Mouse (Mus musculus): Measurements from ENCODE around the gene Sema5a. TPM values are rescaled to one million over a fixed set of nuclear protein-coding genes. Genes with fewer than 3 reads are reported as not detected.
A peak's percentile ranks its signal among the peaks of the same experiment; 100 is the strongest.

The Sema5a gene
- polyA plus RNA-seq, 1 experiment from 2014 or later = 16.0 TPM

- WGBS = 78% methylated on average over 3 of the region's 3 CpGs
Measured at GRCm38 (mm10) chr15:32545455-32545854, 300.8 kb downstream of the Sema5a start.

GRCm38 (mm10) chr15:32546746-32547145 lies 302.1 kb downstream of the Sema5a start:
- 84% methylated on average over 7 of the region's 7 CpGs for WGBS
- no peaks in the 10 kb centered on the region for H3K36me3 ChIP-seq
- H3K4me3 ChIP-seq (replicated peaks) = no peak overlapping the region
- no peaks in the 10 kb centered on the region for H3K4me1 ChIP-seq (replicated peaks)
- H3K27me3 ChIP-seq (replicated peaks) = no peaks in the 10 kb centered on the region
- no peak overlapping the region for H3K4me2 ChIP-seq (replicated peaks)
- ATAC-seq = no peak
- H3K9me3 ChIP-seq = no peaks in the 10 kb centered on the region
- no peak overlapping the region for H3K9ac ChIP-seq
- H3K27ac ChIP-seq = no peak overlapping the region

More at GRCm38 (mm10) chr15:32545455-32545854, 300.8 kb downstream of the Sema5a start:
- Histone ChIP-seq H3K9me3 (no peaks in the 10 kb centered on the region), H3K4me2 (replicated peaks) (no peak overlapping the region), H3K9ac (no peak overlapping the region), H3K27me3 (replicated peaks) (no peaks in the 10 kb centered on the region), H3K27ac (no peak overlapping the region), H3K4me3 (replicated peaks) (no peak overlapping the region), H3K36me3 (no peaks in the 10 kb centered on the region), H3K4me1 (replicated peaks) (no peaks in the 10 kb centered on the region)
- ATAC-seq = no peak

- Histone ChIP-seq H3K9ac (no peak overlapping the region), H3K9me3 (no peaks in the 10 kb centered on the region), H3K4me1 (replicated peaks) (no peaks in the 10 kb centered on the region), H3K27ac (no peak overlapping the region), H3K4me3 (replicated peaks) (no peak overlapping the region), H3K36me3 (no peaks in the 10 kb centered on the region), H3K27me3 (replicated peaks) (no peaks in the 10 kb centered on the region), H3K4me2 (replicated peaks) (no peak overlapping the region)
- 96% methylated on average over 2 of the region's 2 CpGs for WGBS
- no peak for ATAC-seq
Measured at GRCm38 (mm10) chr15:32558925-32559324, 314.3 kb downstream of the Sema5a start.

GRCm38 (mm10) chr15:32562600-32562999 lies 318.0 kb downstream of the Sema5a start:
- ATAC-seq = no peak
- 72% methylated on average over 6 of the region's 6 CpGs for WGBS
- H3K27me3 ChIP-seq (replicated peaks) = no peaks in the 10 kb centered on the region
- no peaks in the 10 kb centered on the region for H3K4me1 ChIP-seq (replicated peaks)
- H3K4me2 ChIP-seq (replicated peaks) = no peak overlapping the region
- H3K36me3 ChIP-seq = no peaks in the 10 kb centered on the region
- no peak overlapping the region for H3K27ac ChIP-seq
- no peaks in the 10 kb centered on the region for H3K9me3 ChIP-seq
- H3K9ac ChIP-seq = no peak overlapping the region
- no peak overlapping the region for H3K4me3 ChIP-seq (replicated peaks)

GRCm38 (mm10) chr15:32568181-32568857 lies 323.7 kb downstream of the Sema5a start:
- Histone ChIP-seq H3K4me2 (replicated peaks) (no peak overlapping the region), H3K9ac (no peak overlapping the region), H3K4me3 (replicated peaks) (no peak overlapping the region), H3K9me3 (no peaks in the 10 kb centered on the region), H3K27ac (no peak overlapping the region), H3K4me1 (replicated peaks) (no peaks in the 10 kb centered on the region), H3K27me3 (replicated peaks) (no peaks in the 10 kb centered on the region), H3K36me3 (no peaks in the 10 kb centered on the region)
- ATAC-seq = no peak
- 93% methylated on average over 3 of the region's 3 CpGs for WGBS

- H3K4me1 ChIP-seq (replicated peaks) = no peaks in the 10 kb centered on the region
- no peaks in the 10 kb centered on the region for H3K36me3 ChIP-seq
- no peak for ATAC-seq
- no peaks in the 10 kb centered on the region for H3K27me3 ChIP-seq (replicated peaks)
- no peak overlapping the region for H3K4me2 ChIP-seq (replicated peaks)
- 79% methylated on average over 6 of the region's 6 CpGs for WGBS
- H3K27ac ChIP-seq = no peak overlapping the region
- H3K9me3 ChIP-seq = no peaks in the 10 kb centered on the region
- H3K4me3 ChIP-seq (replicated peaks) = no peak overlapping the region
- no peak overlapping the region for H3K9ac ChIP-seq
Measured at GRCm38 (mm10) chr15:32568858-32569387, 324.3 kb downstream of the Sema5a start.

- Histone ChIP-seq H3K36me3 (no peaks in the 10 kb centered on the region), H3K4me3 (replicated peaks) (no peak overlapping the region), H3K9me3 (no peaks in the 10 kb centered on the region), H3K9ac (no peak overlapping the region), H3K4me2 (replicated peaks) (no peak overlapping the region), H3K27me3 (replicated peaks) (no peaks in the 10 kb centered on the region), H3K27ac (no peak overlapping the region), H3K4me1 (replicated peaks) (no peaks in the 10 kb centered on the region)
- WGBS = 79% methylated on average over 6 of the region's 6 CpGs
- no peak for ATAC-seq
Measured at GRCm38 (mm10) chr15:32574327-32574726, 329.7 kb downstream of the Sema5a start.

GRCm38 (mm10) chr15:32575212-32575611 lies 330.6 kb downstream of the Sema5a start:
- no peak overlapping the region for H3K9ac ChIP-seq
- no peaks in the 10 kb centered on the region for H3K9me3 ChIP-seq
- H3K4me1 ChIP-seq (replicated peaks) = no peaks in the 10 kb centered on the region
- no peak overlapping the region for H3K27ac ChIP-seq
- peak; percentile 91 for ATAC-seq
- no peaks in the 10 kb centered on the region for H3K27me3 ChIP-seq (replicated peaks)
- WGBS = 66% methylated on average over 2 of the region's 2 CpGs
- no peaks in the 10 kb centered on the region for H3K36me3 ChIP-seq
- no peak overlapping the region for H3K4me3 ChIP-seq (replicated peaks)
- no peak overlapping the region for H3K4me2 ChIP-seq (replicated peaks)

- H3K27ac ChIP-seq = no peak overlapping the region
- 77% methylated on average over 4 of the region's 4 CpGs for WGBS
- no peaks in the 10 kb centered on the region for H3K27me3 ChIP-seq (replicated peaks)
- ATAC-seq = no peak
- no peaks in the 10 kb centered on the region for H3K36me3 ChIP-seq
- no peak overlapping the region for H3K9ac ChIP-seq
- H3K9me3 ChIP-seq = no peaks in the 10 kb centered on the region
- no peak overlapping the region for H3K4me3 ChIP-seq (replicated peaks)
- no peaks in the 10 kb centered on the region for H3K4me1 ChIP-seq (replicated peaks)
- no peak overlapping the region for H3K4me2 ChIP-seq (replicated peaks)
Measured at GRCm38 (mm10) chr15:32579351-32579750, 334.7 kb downstream of the Sema5a start.

GRCm38 (mm10) chr15:32590641-32591040 lies 346.0 kb downstream of the Sema5a start:
- no peak overlapping the region for H3K27ac ChIP-seq
- no peaks in the 10 kb centered on the region for H3K9me3 ChIP-seq
- H3K27me3 ChIP-seq (replicated peaks) = no peaks in the 10 kb centered on the region
- no peaks in the 10 kb centered on the region for H3K36me3 ChIP-seq
- no peak for ATAC-seq
- no peak overlapping the region for H3K9ac ChIP-seq
- WGBS = 74% methylated on average over 1 of the region's 1 CpGs
- no peak overlapping the region for H3K4me3 ChIP-seq (replicated peaks)
- no peaks in the 10 kb centered on the region for H3K4me1 ChIP-seq (replicated peaks)
- no peak overlapping the region for H3K4me2 ChIP-seq (replicated peaks)

- ATAC-seq = no peak
- Histone ChIP-seq H3K4me1 (replicated peaks) (no peaks in the 10 kb centered on the region), H3K36me3 (no peaks in the 10 kb centered on the region), H3K27ac (no peak overlapping the region), H3K4me2 (replicated peaks) (no peak overlapping the region), H3K9me3 (no peaks in the 10 kb centered on the region), H3K9ac (no peak overlapping the region), H3K4me3 (replicated peaks) (no peak overlapping the region), H3K27me3 (replicated peaks) (no peaks in the 10 kb centered on the region)
- 94% methylated on average over 5 of the region's 5 CpGs for WGBS
Measured at GRCm38 (mm10) chr15:32593746-32594145, 349.1 kb downstream of the Sema5a start.

GRCm38 (mm10) chr15:32596574-32596973 lies 352.0 kb downstream of the Sema5a start:
- Histone ChIP-seq H3K9me3 (no peaks in the 10 kb centered on the region), H3K27me3 (replicated peaks) (no peaks in the 10 kb centered on the region), H3K4me2 (replicated peaks) (no peak overlapping the region), H3K4me1 (replicated peaks) (no peaks in the 10 kb centered on the region), H3K36me3 (no peaks in the 10 kb centered on the region), H3K9ac (no peak overlapping the region), H3K27ac (no peak overlapping the region), H3K4me3 (replicated peaks) (no peak overlapping the region)
- 73% methylated on average over 6 of the region's 6 CpGs for WGBS
- no peak for ATAC-seq

GRCm38 (mm10) chr15:32597189-32597588 lies 352.6 kb downstream of the Sema5a start:
- Histone ChIP-seq H3K27me3 (replicated peaks) (no peaks in the 10 kb centered on the region), H3K4me2 (replicated peaks) (no peak overlapping the region), H3K4me1 (replicated peaks) (no peaks in the 10 kb centered on the region), H3K36me3 (no peaks in the 10 kb centered on the region), H3K9ac (no peak overlapping the region), H3K4me3 (replicated peaks) (no peak overlapping the region), H3K27ac (no peak overlapping the region), H3K9me3 (no peaks in the 10 kb centered on the region)
- 81% methylated on average over 3 of the region's 3 CpGs for WGBS
- ATAC-seq = no peak

All from intestine, embryonic 15.5 days (tissue).